Mouse (Mus musculus): ENCODE results near the gene Tasp1. TPM values are rescaled to one million over a fixed set of nuclear protein-coding genes. Genes with fewer than 3 reads are reported as not detected.
"Not testable (repeated sequence)": the region's sequence is repeated elsewhere in the genome, so short reads cannot be mapped to it uniquely, and the experiment has no call there.

Tasp1 gene
- total RNA-seq, 2 experiments from 2014 or later = 32.2 to 41.3 TPM

DNA sequence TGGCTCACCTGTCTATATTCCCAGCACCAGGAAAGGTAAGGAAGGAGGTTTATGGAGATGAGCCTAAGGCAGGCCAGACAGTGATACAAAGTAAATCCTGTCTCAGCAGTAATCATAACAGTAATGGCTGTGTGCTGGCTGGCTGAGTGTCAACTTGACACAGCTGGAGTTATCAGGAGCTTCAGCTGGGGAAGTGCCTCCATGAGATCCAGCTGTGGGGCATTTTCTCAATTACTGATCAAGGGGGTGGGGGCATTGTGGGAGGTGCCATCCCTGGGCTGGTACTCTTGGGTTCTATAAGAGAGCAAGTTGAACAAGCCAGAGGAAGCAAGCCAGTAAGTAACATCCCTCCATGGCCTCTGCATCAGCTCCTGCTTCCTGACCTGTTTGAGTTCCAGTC lies 145.2 kb downstream of the Tasp1 start:
- intact Hi-C loops (cut with DNase I); DNase-seq (ENCODE audit: low spot score in 2 of 2): not testable (repeated sequence)

DNA sequence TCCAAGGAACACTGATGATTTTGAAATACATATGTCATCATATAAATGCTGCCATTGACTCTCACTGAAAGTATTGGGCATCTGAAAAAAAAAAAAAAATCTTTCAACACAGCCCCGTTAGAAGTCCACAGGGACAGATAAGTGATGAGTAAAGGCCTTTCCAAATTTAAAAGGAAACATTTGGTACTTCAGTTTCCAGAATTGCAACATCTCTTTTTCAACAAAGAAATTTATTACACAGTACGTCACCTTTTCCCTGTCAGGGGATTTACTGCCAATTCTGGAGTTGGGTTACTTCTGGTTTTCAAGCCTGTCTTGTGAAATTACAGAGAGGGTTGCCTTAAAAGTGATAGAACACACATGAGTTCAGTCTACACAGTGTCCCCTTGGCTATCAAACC lies 146.8 kb downstream of the Tasp1 start:
- intact Hi-C loops (cut with DNase I) = no loop called here
- no peak for DNase-seq (ENCODE audit: low spot score in 2 of 2)

DNA sequence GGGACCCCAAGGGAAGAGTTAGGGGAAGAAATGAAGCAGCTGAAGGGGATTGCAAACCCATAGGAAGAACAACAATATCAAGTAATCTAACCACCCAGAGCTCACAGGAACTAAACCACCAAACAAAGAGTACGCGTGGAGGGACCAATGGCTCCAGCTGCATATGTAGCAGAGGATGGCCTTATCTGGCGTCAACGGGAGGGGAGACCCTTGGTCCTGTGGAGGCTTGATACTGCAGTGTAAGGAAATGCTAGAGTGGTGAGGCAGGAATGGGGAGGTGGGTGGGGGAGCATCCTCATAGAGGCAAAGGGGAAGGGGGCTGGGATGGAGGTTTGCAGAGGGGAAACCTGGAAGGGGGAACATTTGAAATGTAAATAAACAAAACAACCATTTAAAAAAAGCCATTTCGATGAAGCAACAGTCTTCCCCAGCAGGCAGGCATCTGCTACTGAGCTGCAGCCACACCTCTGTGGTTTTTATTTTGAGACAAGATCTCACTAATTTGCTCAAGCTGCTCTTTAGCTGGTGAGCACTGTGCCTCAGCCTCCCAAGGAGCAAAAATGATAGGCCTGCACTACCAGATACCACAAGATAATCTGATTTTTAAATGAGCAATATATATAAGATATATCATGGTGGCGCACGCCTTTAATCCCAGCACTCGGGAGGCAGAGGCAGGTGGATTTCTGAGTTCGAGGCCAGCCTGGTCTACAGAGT lies 160.0 kb downstream of the Tasp1 start:
- intact Hi-C loops (cut with DNase I) = no loop called here

DNA sequence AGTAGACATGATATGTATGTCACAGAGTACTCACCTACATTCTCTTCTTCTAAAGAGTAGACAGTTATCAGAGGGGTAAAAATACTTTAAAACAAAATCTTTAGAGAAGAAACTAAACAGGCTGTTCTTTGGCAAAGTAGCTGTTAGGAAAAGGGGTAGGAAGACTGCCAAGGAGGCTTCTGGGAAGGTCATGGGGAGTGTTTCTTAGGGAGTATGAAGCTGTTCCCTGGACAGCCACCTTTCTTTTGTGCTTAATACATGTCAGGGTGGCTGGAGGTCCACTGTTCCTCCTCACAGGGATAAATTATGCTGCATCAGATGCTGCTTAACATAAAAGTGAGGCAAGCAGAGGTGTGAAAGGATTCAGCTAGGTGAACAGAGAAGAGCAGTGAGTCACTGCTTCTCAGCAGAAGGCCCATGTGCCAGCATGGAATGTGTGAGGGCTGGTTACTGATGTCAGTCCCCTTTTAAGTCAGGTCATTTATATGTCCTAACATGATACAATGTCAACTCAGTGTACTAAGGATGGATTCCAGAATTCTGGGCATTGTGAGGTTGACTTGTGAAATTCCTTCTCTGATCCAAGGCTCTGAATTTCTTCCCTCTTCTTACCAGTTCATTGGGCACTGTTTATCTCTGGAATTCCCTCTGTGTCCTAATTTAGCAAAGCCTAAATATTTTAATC lies 175.1 kb downstream of the Tasp1 start:
- intact Hi-C loops (cut with DNase I) = no loop called here

More for the DNA sequence above, 160.0 kb downstream of the Tasp1 start:
- no peak for DNase-seq (ENCODE audit: low spot score in 2 of 2)

DNA sequence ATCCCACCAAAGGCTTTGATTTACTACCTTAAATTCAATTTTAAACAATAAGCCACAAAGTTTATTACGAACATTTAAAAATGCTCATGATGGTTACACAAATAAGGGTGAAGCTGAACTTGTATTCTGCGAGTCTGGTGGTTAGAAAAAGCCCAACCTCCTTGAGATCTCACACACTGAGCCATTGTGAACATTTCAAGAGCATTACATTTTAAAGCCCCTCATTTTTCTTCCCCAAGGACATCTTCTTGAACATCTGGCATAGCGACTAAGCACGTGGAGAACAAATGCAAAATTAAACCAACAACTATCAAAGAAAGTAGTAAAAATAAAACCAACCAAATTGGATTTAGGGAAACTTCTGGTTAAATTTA lies 182.4 kb downstream of the Tasp1 start:
- intact Hi-C loops (cut with DNase I) = no loop called here
- no peak for DNase-seq (ENCODE audit: low spot score in 2 of 2)

More for the DNA sequence above, 175.1 kb downstream of the Tasp1 start:
- no peak for DNase-seq (ENCODE audit: low spot score in 2 of 2)

DNA sequence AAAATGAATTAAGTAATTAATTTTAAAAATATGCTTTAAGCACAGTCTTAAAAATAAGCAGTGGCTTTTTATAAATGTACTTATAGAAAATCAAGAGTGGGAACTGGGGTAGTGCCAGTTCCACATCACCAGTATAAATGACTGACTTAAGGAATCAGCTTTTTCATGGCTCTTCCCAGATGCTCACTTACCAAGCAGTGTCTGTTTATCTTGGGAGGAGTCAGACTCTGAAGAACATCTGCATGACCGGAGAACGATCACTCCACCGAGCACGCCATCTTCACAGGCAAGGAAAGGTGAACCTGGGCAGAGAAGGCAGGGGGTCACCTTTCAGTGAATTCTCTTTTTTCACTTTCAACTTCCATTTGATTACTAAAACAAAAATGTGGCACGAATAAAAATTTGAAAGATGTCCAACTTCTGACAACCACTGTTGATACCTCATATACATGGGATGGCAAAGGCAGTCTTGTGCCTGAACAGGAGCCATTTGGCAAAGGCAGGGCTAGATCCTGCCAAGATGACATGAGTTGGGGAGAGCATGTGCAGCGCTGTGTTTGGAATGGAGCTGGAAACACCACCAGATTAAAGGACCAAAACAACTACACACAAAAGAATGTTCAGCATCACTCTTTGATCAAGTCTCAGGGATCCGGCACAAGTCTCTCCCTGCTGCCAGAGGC lies 182.9 kb downstream of the Tasp1 start:
- peak in 1 of 2 experiments; percentile 23 for DNase-seq (ENCODE audit: low spot score in 2 of 2)
- intact Hi-C loops (cut with DNase I) = no loop called here

DNA sequence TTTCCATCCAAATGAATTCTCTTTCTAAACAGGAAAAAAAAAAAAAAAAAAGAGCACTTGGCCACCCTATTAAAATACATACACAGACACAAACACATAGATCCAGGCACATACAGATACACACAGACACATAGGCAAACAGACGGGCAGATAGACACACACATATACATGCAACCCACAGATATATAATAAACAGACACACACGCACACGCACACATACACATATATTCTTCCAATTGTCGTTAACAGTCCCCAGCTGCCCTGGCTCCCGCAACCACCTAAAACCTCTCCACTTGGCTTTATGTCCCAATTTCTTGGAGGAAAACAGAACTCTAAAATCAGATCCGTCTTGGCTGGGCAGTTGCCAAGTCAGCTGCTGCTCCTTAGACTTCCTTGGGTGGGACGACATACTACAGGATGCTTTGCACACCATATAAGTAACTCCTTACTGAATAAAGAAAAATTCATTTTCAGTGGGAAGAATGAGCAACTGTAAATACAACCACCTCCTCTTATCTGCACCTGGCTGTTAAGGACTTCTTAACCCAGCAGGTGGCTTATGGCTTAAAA lies 188.5 kb downstream of the Tasp1 start:
- intact Hi-C loops (cut with DNase I) = no loop called here
- DNase-seq (ENCODE audit: low spot score in 2 of 2) = peak in 1 of 2 experiments; percentile 20

DNA sequence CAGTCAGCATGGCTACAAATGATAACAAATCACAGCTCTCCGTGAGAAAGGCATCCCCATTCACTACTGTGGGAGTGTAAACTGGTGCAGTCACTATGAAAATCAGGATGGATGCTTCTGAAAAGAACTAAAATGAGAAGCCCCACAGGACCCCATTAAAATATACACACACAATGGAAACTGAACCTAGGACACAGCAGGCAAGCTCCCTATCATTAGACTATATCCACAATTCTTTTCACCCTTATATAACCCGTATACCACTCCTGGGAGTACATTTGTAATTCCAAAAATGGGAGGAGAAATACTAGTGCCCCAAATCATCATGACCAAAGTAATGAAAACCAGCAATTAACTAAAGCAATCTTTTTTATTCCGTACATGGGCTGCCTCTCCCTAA lies 190.7 kb downstream of the Tasp1 start:
- intact Hi-C loops (cut with DNase I) = no loop called here
- DNase-seq (ENCODE audit: low spot score in 2 of 2) = no peak

DNA sequence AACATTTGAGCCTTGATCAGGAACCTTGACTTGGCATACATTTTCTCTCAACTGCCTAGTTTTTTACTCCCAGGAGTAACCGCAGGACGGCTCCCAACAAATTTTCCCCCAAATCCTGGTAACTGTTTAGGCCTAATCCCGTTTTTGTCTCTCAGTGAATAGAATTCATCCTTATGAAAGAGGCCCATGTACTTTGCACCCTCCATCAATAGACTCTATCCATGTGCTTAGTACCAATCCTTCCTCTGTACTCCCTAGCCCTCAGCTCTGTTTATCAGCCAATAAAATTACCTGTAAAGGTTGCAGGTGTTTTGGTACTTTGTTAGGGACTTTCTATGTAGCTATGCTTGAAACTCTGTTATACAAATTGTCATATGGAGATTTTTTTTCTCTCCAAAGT lies 192.4 kb downstream of the Tasp1 start:
- intact Hi-C loops (cut with DNase I) = no loop called here
- DNase-seq (ENCODE audit: low spot score in 2 of 2) = no peak

DNA sequence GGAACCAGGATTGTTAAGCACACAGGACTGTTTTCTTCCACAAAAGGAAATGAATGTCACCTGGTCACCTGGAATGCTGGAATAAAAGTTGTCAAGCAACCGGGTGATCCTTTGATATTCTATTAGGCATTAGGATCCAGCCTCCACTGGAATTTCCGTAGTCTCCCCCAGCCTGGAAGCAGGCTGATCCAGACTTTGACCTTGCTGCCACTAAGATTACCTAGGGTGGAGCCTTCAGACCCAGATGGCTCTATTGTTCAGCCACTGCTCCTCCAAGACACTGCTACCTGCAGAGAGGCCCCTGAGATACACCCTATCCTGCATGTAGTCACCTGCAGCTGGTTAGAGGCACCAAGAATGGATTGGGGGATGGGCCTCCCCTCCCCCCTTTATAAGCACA lies 192.8 kb downstream of the Tasp1 start:
- intact Hi-C loops (cut with DNase I) = no loop called here
- DNase-seq (ENCODE audit: low spot score in 2 of 2) = no peak

DNA sequence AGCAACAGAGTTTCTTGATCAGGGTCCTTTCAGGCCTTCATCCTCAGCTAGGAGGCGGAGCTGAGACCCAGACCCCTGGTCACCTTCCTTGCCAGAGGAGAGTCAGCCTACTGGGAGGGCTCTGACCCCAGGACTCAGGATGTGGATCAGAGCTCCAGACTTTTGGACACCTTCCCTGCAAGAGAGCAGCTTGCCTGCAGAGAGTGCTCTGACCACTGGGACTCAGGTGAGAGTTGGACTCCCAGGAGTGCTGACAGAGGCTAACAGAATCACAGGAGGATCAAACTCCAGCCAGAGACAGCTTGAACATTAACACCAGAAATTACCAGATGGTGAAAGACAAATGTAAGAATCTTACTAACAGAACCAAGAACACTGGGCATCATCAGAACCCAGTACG lies 197.5 kb downstream of the Tasp1 start:
- DNase-seq (ENCODE audit: low spot score in 2 of 2); intact Hi-C loops (cut with DNase I): not testable (repeated sequence)

DNA sequence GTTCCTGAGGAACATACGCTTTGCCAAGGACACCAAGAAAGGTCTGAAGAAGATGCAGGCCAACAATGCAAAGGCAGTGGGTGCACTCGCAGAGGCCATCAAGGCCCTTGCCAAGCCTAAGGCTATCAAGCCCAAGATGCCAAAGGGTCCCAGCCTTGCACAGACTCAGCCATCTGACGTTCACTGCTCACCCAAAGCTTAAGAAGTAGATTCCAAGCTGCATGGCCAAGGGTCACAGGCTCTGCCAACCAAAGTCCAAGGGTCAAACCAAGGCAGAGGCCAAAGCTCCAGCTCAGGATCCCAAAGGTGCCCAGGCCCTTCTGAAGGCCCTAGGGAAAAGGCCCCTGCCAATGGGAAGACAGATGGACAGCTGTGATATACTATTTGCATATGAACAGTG lies 203.2 kb downstream of the Tasp1 start:
- intact Hi-C loops (cut with DNase I) = not testable (repeated sequence)

DNA sequence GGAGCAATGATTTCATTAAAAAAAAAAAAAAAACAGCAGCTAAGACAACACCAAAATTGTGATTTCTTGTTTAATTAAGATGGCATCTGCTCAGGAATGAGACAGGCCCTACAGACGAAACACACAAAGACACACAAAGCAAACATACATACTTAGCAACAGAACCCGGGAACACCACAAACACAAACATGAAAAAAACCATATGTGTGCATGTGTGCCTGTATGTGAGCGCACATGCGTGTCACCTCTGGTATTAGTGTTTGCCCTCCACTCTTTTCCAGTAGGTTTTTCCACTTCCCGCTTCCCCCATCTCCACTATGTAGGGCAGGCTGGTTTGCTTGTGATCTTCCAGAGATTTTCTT lies 206.5 kb downstream of the Tasp1 start:
- intact Hi-C loops (cut with DNase I) = no loop called here
- no peak for DNase-seq (ENCODE audit: low spot score in 2 of 2)

More for the DNA sequence above, 203.2 kb downstream of the Tasp1 start:
- not testable (repeated sequence) for DNase-seq (ENCODE audit: low spot score in 2 of 2)

DNA sequence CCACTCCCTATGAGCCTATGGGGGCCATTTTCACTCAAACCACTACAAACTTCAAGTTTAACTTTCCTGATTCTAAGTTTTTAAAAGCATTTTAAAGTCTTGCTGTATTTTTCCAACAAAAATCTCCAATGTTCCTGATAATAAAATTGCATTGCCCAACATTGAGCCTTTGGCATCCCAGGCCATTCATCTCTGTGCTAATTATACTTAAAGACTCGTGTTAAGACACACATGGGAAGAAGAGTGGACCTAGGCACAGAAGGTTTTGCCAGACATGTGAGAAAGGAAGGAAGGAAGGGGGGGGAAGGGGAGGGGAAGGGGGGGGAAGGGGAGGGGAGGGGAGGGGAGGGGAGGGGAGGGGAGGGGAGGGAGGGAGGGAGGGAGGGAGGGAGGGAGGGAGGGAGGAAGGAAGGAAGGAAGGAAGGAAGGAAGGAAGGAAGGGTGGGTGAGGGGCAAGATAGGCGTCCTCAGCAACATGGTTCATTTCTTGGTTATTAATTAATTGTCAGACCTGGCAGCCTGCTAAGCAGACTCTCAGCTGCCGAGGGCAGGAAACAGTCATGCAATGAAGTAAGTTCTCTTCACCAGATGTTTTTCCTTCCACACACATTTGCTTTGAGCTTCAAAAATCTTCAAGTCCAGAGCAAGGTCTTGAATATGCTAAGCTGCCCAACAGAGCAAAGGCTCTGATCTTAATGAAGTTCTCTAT lies 207.0 kb downstream of the Tasp1 start:
- no peak for DNase-seq (ENCODE audit: low spot score in 2 of 2)
- intact Hi-C loops (cut with DNase I) = no loop called here

DNA sequence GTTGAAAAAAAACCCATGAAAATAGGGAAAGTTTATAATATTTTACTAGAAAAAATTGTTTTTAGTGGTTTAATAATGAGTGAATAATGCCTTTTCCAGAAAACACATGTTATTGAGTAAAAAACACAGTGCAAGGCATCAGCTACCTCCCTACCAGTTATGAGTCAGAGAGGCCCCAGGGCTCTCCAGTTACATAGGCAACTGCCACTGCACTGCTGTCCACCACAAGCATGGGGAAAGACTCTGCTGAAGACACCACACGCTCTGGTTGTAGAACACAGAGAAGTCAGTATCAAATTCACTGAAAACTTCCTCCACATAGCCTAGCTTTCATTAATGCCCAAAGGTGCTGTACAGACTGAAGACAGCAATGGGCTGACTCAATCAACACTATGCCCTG lies 217.0 kb downstream of the Tasp1 start:
- intact Hi-C loops (cut with DNase I) = no loop called here
- DNase-seq (ENCODE audit: low spot score in 2 of 2) = no peak

DNA sequence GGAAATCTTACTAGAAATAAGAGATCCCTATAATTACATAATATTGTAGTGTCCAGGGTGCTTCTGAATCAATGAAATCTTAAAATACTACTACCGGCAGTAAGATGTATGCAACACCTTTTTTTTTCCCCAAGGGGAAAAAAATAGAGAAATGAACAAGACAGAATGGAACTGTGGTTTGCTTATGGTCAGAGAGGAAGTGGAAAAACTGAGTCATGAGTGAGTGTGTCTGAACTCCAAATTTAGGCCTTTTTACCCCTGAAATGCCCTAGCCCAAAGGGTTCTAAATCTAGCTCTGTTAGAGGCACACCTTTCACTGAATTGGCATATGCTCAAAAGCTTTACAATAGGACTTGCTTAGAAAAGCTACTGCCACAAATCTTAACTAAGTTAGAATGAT lies 225.2 kb downstream of the Tasp1 start:
- DNase-seq (ENCODE audit: low spot score in 2 of 2) = no peak
- intact Hi-C loops (cut with DNase I) = no loop called here

DNA sequence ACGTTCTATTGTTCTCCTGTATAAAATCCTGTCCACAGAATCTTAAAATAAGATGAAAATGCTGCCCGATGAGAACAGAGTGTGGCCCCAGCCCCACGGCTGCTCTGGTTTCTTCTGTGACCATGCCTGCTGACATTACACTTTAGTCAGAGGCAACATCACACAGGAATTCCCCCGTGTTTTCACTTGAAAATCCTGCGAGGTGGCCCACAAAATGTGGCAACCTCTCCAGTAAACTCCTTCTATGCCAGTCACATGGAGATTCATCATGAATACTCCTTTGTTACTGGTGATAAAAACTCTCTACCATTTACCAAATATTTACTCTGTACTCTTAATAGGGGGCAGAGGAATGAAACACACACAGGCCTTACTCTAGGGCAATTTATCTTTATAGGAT lies 225.7 kb downstream of the Tasp1 start:
- intact Hi-C loops (cut with DNase I) = no loop called here
- DNase-seq (ENCODE audit: low spot score in 2 of 2) = no peak

DNA sequence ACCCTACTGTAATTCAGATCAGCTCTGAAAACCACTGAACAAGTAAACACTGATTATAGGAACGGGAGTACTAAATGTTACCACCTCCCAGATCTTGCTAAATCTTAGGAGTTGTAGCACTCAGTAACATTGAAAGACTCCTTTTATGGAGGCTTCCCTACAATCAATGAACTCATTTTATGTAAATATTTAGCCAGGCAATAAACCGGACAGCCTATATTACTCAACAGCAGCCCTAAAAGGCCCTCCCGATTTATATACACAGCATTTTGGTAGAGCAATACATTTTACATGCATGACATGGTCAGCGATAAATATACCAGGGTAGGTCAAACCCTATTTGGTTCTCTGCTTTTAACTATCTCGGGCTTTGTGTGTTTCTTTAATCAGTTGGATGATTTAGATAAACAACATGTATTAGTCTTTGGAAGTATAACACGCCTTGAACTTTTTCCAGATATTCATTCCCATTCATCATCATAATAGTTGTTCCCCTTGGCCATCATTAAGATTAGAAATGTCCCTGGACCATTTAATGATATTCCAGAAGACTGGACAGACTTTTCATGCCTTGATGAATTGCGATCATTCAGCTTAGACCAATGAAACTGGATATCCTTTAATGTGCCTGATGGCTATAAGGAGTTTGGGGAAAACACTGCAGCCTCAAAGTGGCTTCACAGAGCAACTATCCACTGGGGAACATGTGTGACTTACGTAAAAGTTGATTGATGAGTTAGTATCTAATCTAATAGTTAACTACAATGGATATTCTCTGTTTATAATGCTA lies 244.8 kb downstream of the Tasp1 start:
- DNase-seq (ENCODE audit: low spot score in 2 of 2) = no peak
- intact Hi-C loops (cut with DNase I) = no loop called here

DNA sequence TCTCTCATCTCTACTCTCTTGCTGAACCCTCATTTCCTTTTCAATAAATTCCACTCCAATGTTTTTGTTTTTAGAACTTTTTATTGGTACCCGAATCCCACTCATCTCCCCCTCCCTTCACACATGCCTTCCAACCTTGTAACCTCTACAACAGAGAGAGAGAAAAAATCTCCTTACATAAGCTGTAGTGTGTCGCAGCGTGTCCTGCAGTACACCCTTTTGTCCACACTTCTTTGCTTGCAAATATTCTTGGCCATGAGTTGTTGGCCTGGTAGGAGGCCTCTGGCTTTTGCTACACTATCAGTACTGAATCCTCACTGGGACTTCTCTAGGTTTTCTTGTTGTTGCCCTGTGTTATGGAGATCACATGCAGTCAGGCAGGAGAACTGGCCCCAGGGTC lies 249.3 kb downstream of the Tasp1 start:
- DNase-seq (ENCODE audit: low spot score in 2 of 2) = no peak
- intact Hi-C loops (cut with DNase I) = no loop called here
